Mouse (Mus musculus) CH12.LX (cell line): ENCODE measurements around the gene Pax4. TPM values are rescaled to one million over a fixed set of nuclear protein-coding genes. Genes with fewer than 3 reads are reported as not detected.

Experiments
- DNase-seq: peaks from one replicate; pipeline ENCODE4 v3.0.0-alpha.2; 2013; ENCODE audit errors: extremely low read depth
- H3K27ac ChIP-seq: 2 replicates; pipeline ENCODE4 v1.5.1; 2012; ENCODE audit warnings: low read depth, mild to moderate bottlenecking, control low read depth, moderate library complexity; ENCODE audit not compliant: insufficient read depth
- H3K27me3 ChIP-seq: replicated peaks from 2 replicates; pipeline ENCODE3; 2012; ENCODE audit warnings: inconsistent platforms
- H3K36me3 ChIP-seq, 2 experiments: replicated peaks in 1 of 2; 2 replicates each; pipeline versions ENCODE3 to v1.6.1; 2012; ENCODE audit warnings: inconsistent platforms in 1 of 2, low read length in 1 of 2, mild to moderate bottlenecking in 1 of 2, mixed read lengths in 1 of 2, moderate library complexity in 1 of 2; ENCODE audit not compliant: control insufficient read depth in 1 of 2, insufficient read depth in 1 of 2
- H3K4me1 ChIP-seq, 2 experiments: 2 replicates each; pipeline ENCODE4 v1.6.1; 2012; ENCODE audit warnings: inconsistent platforms in 1 of 2, moderate library complexity in 1 of 2; ENCODE audit not compliant: insufficient read depth in 2 of 2, control insufficient read depth in 1 of 2
- H3K4me2 ChIP-seq: 2 replicates; pipeline ENCODE4 v1.6.1; 2012; ENCODE audit warnings: low read depth, mild to moderate bottlenecking, control low read depth; ENCODE audit not compliant: poor library complexity, insufficient read depth, severe bottlenecking
- H3K4me3 ChIP-seq, 3 experiments: fragments of 150-350 bp in 1 of 3; sonication (generic) in 1 of 3; replicated peaks in 1 of 3; 2 replicates each; pipeline versions ENCODE3 to v1.5.1; 2011 to 2012; ENCODE audit warnings: low read depth in 2 of 3, low read length in 2 of 3, mild to moderate bottlenecking in 2 of 3, moderate library complexity in 2 of 3, control low read depth in 1 of 3, improper control_type of control experiment in 1 of 3, inconsistent platforms in 1 of 3, mixed read lengths in 1 of 3; ENCODE audit not compliant: poor library complexity in 1 of 3
- H3K79me2 ChIP-seq: replicated peaks from 2 replicates; pipeline ENCODE4 v1.6.1; 2012; ENCODE audit warnings: mild to moderate bottlenecking, moderate library complexity; ENCODE audit not compliant: control insufficient read depth, poor library complexity, insufficient read depth, severe bottlenecking; ENCODE audit errors: extremely low read depth
- H3K9ac ChIP-seq: 2 replicates; pipeline ENCODE4 v1.6.1; 2012; ENCODE audit warnings: low read depth, mild to moderate bottlenecking, control low read depth, moderate library complexity; ENCODE audit not compliant: insufficient read depth
- H3K9me3 ChIP-seq: replicated peaks from 2 replicates; pipeline ENCODE3; 2012; ENCODE audit warnings: low read length, inconsistent platforms, mixed read lengths
- BHLHE40 ChIP-seq: IDR thresholded peaks from 2 replicates; pipeline ENCODE4 v1.6.1; 2011; ENCODE audit warnings: mild to moderate bottlenecking, low read depth, low read length, improper control_type of control experiment
- CHD2 ChIP-seq: IDR thresholded peaks from 2 replicates; pipeline ENCODE4 v1.6.1; 2011; ENCODE audit warnings: low read length, improper control_type of control experiment
- E2F4 ChIP-seq: IDR thresholded peaks from 2 replicates; pipeline ENCODE4 v1.6.1; 2011; ENCODE audit warnings: low read depth, low read length, improper control_type of control experiment; ENCODE audit not compliant: insufficient replicate concordance
- ELF1 ChIP-seq: IDR thresholded peaks from 2 replicates; pipeline ENCODE4 v1.6.1; 2014; ENCODE audit warnings: low read depth, mild to moderate bottlenecking, inconsistent platforms, low read length, improper control_type of control experiment
- ETS1 ChIP-seq: conservative IDR thresholded peaks from 2 replicates; pipeline ENCODE4 v1.6.1; 2012; ENCODE audit warnings: low read depth, mild to moderate bottlenecking, inconsistent platforms, low read length, improper control_type of control experiment, moderate library complexity
- HCFC1 ChIP-seq: IDR thresholded peaks from 2 replicates; pipeline ENCODE4 v1.6.1; 2012; ENCODE audit warnings: low read depth, mild to moderate bottlenecking, inconsistent platforms, low read length, improper control_type of control experiment
- IRF4 ChIP-seq: IDR thresholded peaks from 2 replicates; pipeline ENCODE4 v1.6.1; 2014; ENCODE audit warnings: low read depth, mild to moderate bottlenecking, inconsistent platforms, low read length, improper control_type of control experiment
- JUN ChIP-seq: IDR thresholded peaks from 2 replicates; pipeline ENCODE4 v1.6.1; 2011; ENCODE audit warnings: low read depth, mild to moderate bottlenecking, low read length, improper control_type of control experiment, moderate library complexity; ENCODE audit not compliant: insufficient read depth
- JUND ChIP-seq: conservative IDR thresholded peaks from 2 replicates; pipeline ENCODE4 v1.6.1; 2011; ENCODE audit warnings: low read depth, low read length, improper control_type of control experiment
- KAT2A ChIP-seq: IDR thresholded peaks from 2 replicates; pipeline ENCODE4 v1.6.1; 2012; ENCODE audit warnings: low read length, improper control_type of control experiment, inconsistent platforms; ENCODE audit not compliant: insufficient replicate concordance
- MAFK ChIP-seq: IDR thresholded peaks from 2 replicates; pipeline ENCODE4 v1.6.1; 2011; ENCODE audit warnings: low read length, improper control_type of control experiment; ENCODE audit not compliant: insufficient replicate concordance
- MAX ChIP-seq: IDR thresholded peaks from 2 replicates; pipeline ENCODE4 v1.6.1; 2011; ENCODE audit warnings: low read length, improper control_type of control experiment
- MAZ ChIP-seq: IDR thresholded peaks from 2 replicates; pipeline ENCODE4 v1.6.1; 2012; ENCODE audit warnings: low read depth, mild to moderate bottlenecking, inconsistent platforms, low read length, improper control_type of control experiment, moderate library complexity
- MEF2A ChIP-seq: IDR thresholded peaks from 2 replicates; pipeline ENCODE4 v1.6.1; 2014; ENCODE audit warnings: low read depth, mild to moderate bottlenecking, inconsistent platforms, low read length, improper control_type of control experiment, borderline replicate concordance
- MXI1 ChIP-seq: IDR thresholded peaks from 2 replicates; pipeline ENCODE4 v1.6.1; 2011; ENCODE audit warnings: mild to moderate bottlenecking, low read depth, low read length, improper control_type of control experiment
- MYC ChIP-seq: IDR thresholded peaks from 2 replicates; pipeline ENCODE4 v1.6.1; 2011; ENCODE audit warnings: low read depth, mild to moderate bottlenecking, improper control_type of control experiment, low read length
- NELFE ChIP-seq: IDR thresholded peaks from 2 replicates; pipeline ENCODE4 v1.6.1; 2011; ENCODE audit warnings: low read depth, low read length, improper control_type of control experiment
- POLR2AphosphoS2 ChIP-seq: IDR thresholded peaks from 2 replicates; pipeline ENCODE4 v1.6.1; 2011; ENCODE audit warnings: low read depth, low read length, improper control_type of control experiment
- RAD21 ChIP-seq: IDR thresholded peaks from 2 replicates; pipeline ENCODE4 v1.6.1; 2011; ENCODE audit warnings: low read depth, mild to moderate bottlenecking, low read length, improper control_type of control experiment, moderate library complexity
- RCOR1 ChIP-seq: conservative IDR thresholded peaks from 2 replicates; pipeline ENCODE4 v1.6.1; 2012; ENCODE audit warnings: low read depth, mild to moderate bottlenecking, inconsistent platforms, low read length, improper control_type of control experiment
- SIN3A ChIP-seq: IDR thresholded peaks from 2 replicates; pipeline ENCODE4 v1.6.1; 2012; ENCODE audit warnings: low read length, improper control_type of control experiment, inconsistent platforms
- SMC3 ChIP-seq: IDR thresholded peaks from 2 replicates; pipeline ENCODE4 v1.6.1; 2011; ENCODE audit warnings: low read depth, low read length, improper control_type of control experiment
- TBP ChIP-seq: conservative IDR thresholded peaks from 2 replicates; pipeline ENCODE4 v1.6.1; 2011; ENCODE audit warnings: low read depth, low read length, improper control_type of control experiment
- TCF12 ChIP-seq: IDR thresholded peaks from 2 replicates; pipeline ENCODE4 v1.6.1; 2014; ENCODE audit warnings: low read depth, mild to moderate bottlenecking, inconsistent platforms, low read length, improper control_type of control experiment
- USF1 ChIP-seq: IDR thresholded peaks from 2 replicates; pipeline ENCODE4 v1.6.1; 2014; ENCODE audit warnings: low read depth, mild to moderate bottlenecking, inconsistent platforms, low read length, improper control_type of control experiment
- ZC3H11A ChIP-seq: IDR thresholded peaks from 2 replicates; pipeline ENCODE4 v1.6.1; 2012; ENCODE audit warnings: low read depth, mild to moderate bottlenecking, inconsistent platforms, low read length, improper control_type of control experiment
- ZMIZ1 ChIP-seq: IDR thresholded peaks from 2 replicates; pipeline ENCODE4 v1.6.1; 2012; ENCODE audit warnings: low read depth, mild to moderate bottlenecking, inconsistent platforms, low read length, improper control_type of control experiment
- dilution Hi-C: fragments of 300-500 bp; cut with MboI; formaldehyde crosslinking; loops from 2 replicates; pipeline ENCODE4 v1.14.3; 2020; ENCODE audit warnings: low sequenced_read_pairs; ENCODE audit not compliant: extremely low pct_unique_long_range_greater_than_20kb, extremely low pct_ligation_motif_present
- in situ Hi-C: fragments of 300-500 bp; cut with MboI; formaldehyde crosslinking; loops from 3 replicates; pipeline ENCODE4 v1.14.3; 2019; ENCODE audit warnings: low sequenced_read_pairs, low pct_ligation_motif_present, low pct_unique_long_range_greater_than_20kb, mixed read lengths
- polyA plus RNA-seq: library from polyadenylated mRNA; unstranded; fragments of >175 nt; gene quantifications from 2 replicates; pipeline ENCODE4 v1.2.1, GENCODE M21; 2012; ENCODE audit warnings: low read depth; ENCODE audit not compliant: insufficient read length
- total RNA-seq, 2 experiments: library from RNA; depleted of rRNA; stranded (reverse); fragments of 300-350 nt in 1 of 2; fragments of >200 nt in 1 of 2; gene quantifications; 2 replicates each; pipeline ENCODE4 v1.2.3; 2012 to 2014

Gene Pax4
- total and polyA plus RNA-seq, 3 experiments, result not detected

- H3K9ac ChIP-seq, result peak overlapping the region; percentile 80
- H3K27ac ChIP-seq, result peak overlapping the region; percentile 47
- dilution Hi-C loops (no loop called here), in situ Hi-C loops (no loop called here)
- H3K79me2 ChIP-seq, result peaks cover 57% of the 10 kb centered on the region
- no peaks in the 10 kb centered on the region for H3K9me3 ChIP-seq
- no peaks in the 10 kb centered on the region for H3K27me3 ChIP-seq
- H3K36me3 ChIP-seq, result peaks cover 9 to 38% of the 10 kb centered on the region in 2 experiments
- TF ChIP-seq NELFE (no peak), MYC (peak; percentile 73; the same call in 1 of the 2 replicates), JUND (no peak), MXI1 (peak; percentile 53), CHD2 (peak; percentile 33; the same call in 1 of the 2 replicates), HCFC1 (no peak), ZC3H11A (no peak), SIN3A (peak; percentile 56; the same call in 1 of the 2 replicates)
- peak overlapping the region; percentile 99; the same call in 1 of the 2 replicates for H3K4me2 ChIP-seq
- no peak for DNase-seq
- peak overlapping the region; percentile 88 to 97 (median 97) for H3K4me3 ChIP-seq
- peaks cover 8 to 41% of the 10 kb centered on the region in 2 experiments for H3K4me1 ChIP-seq
Observed at GRCm38 (mm10) chr6:28480752-28481492, 31.8 kb upstream of the Pax4 start.

DNA sequence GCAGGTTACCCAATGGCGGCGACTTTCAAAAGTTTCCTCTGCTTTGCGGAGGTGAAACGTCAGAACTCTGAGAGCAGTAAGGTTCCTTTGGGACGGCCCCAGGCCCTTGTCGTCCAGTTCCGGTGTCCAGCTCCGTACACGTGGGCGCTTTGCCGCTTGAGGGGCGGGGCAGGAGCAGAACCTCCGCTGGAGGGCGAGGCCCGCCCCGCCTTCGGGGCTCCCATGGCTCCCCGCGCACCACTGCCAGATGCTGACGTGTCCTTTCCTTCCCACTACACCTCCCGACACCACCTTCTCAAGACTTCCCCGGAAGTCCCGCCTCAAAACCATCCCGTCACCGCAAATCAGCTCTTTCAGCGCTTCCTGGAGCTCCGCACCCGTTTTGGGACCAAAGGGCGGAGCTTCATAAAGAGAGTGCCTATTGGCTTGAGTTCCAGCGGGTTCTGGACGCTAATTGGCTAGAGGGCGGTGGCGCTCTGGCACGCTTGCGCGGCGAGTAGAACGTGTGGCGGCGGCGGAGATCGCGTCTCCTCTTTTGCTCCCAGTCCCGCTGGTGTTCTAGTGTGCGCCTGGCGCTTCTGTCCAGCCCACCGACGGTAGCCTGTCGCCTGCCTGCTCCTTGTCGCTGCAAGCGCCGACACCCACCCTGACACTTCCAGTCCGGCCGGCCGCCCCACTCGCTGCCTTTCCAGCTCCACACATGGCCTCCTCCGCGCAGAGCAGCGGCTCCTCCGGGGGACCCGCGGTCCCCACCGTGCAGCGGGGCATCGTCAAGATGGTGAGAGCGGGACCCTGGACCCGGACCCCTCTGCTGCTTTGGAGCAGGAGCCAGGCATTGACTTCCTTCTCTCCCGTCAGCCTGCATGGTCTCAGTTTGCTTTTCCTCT lies 31.0 kb upstream of the Pax4 start:
- H3K79me2 ChIP-seq, result peaks cover 48% of the 10 kb centered on the region
- H3K4me2 ChIP-seq, result no peak overlapping the region
- peaks cover 2 to 33% of the 10 kb centered on the region in 2 experiments for H3K4me1 ChIP-seq
- peaks cover 6 to 29% of the 10 kb centered on the region in 2 experiments for H3K36me3 ChIP-seq
- in situ Hi-C loops (no loop called here), dilution Hi-C loops (no loop called here)
- DNase-seq, result peak; percentile 100
- no peaks in the 10 kb centered on the region for H3K27me3 ChIP-seq
- no peaks in the 10 kb centered on the region for H3K9me3 ChIP-seq
- H3K27ac ChIP-seq, result peak overlapping the region; percentile 47
- H3K4me3 ChIP-seq, result peak overlapping the region; percentile 88 to 97 (median 97)
- H3K9ac ChIP-seq, result peak overlapping the region; percentile 84
- peak; percentile 98 for TF ChIP-seq MAX
- peak; percentile 57 for TF ChIP-seq USF1
- TF ChIP-seq NELFE, result peak; percentile 81
- TF ChIP-seq ETS1, result peak; percentile 58
- TF ChIP-seq ELF1, result peak; percentile 96
- peak; percentile 78; the same call in 1 of the 2 replicates for TF ChIP-seq KAT2A
- peak; percentile 83 for TF ChIP-seq TCF12
- TF ChIP-seq MAZ, result peak; percentile 89
- TF ChIP-seq MAFK, result peak; percentile 76
- TF ChIP-seq SMC3, result no peak
- peak; percentile 48; the same call in 1 of the 2 replicates for TF ChIP-seq IRF4
- TF ChIP-seq RAD21, result no peak
- peak; percentile 71; the same call in 1 of the 2 replicates for TF ChIP-seq MEF2A
- TF ChIP-seq BHLHE40, result 0 out of 2 replicates have a peak, but pooled peaks have one; percentile 8
- TF ChIP-seq HCFC1, result peak; percentile 92
- no peak; the same call in 1 of the 2 replicates for TF ChIP-seq JUN
- TF ChIP-seq RCOR1, result peak; percentile 46; the same call in 1 of the 2 replicates
- TF ChIP-seq CHD2, result 0 out of 2 replicates have a peak, but pooled peaks have one; percentile 42
- TF ChIP-seq POLR2AphosphoS2, result 0 out of 2 replicates have a peak, but pooled peaks have one; percentile 17
- peak; percentile 70; the same call in 1 of the 2 replicates for TF ChIP-seq E2F4
- peak; percentile 78 for TF ChIP-seq TBP
- peak; percentile 95 for TF ChIP-seq SIN3A
- TF ChIP-seq ZMIZ1, result peak; percentile 63
